Mouse (Mus musculus) midbrain, embryonic 12.5 days (tissue): Measurements from ENCODE around the gene Aox2. TPM values are rescaled to one million over a fixed set of nuclear protein-coding genes. Genes with fewer than 3 reads are reported as not detected.

Experiments used
- ATAC-seq: fragments of 200-750 bp; cut with Nextera tagmentation; 2 replicates; pipeline ENCODE4 v1.8.0; 2017; ENCODE audit warnings: low read depth, moderate TSS enrichment, moderate library complexity; ENCODE audit not compliant: low FRiP score
- H3K27ac ChIP-seq: fragments of 300-500 bp; sonication (generic); replicated peaks from 2 replicates; pipeline ENCODE4 v1.5.1; 2016; ENCODE audit warnings: mild to moderate bottlenecking
- H3K27me3 ChIP-seq: fragments of 300-500 bp; sonication (generic); 2 replicates; pipeline ENCODE4 v1.6.1; 2016; ENCODE audit warnings: mild to moderate bottlenecking
- H3K36me3 ChIP-seq: fragments of 300-500 bp; sonication (generic); 2 replicates; pipeline ENCODE4 v1.6.1; 2016
- H3K4me1 ChIP-seq: fragments of 300-500 bp; sonication (generic); 2 replicates; pipeline ENCODE4 v1.6.1; 2016
- H3K4me2 ChIP-seq: fragments of 300-500 bp; sonication (generic); replicated peaks from 2 replicates; pipeline ENCODE4 v1.6.1; 2016; ENCODE audit warnings: mild to moderate bottlenecking, moderate library complexity
- H3K4me3 ChIP-seq: fragments of 300-500 bp; sonication (generic); 2 replicates; pipeline ENCODE4 v1.5.1; 2016; ENCODE audit warnings: mild to moderate bottlenecking
- H3K9ac ChIP-seq: fragments of 300-500 bp; sonication (generic); replicated peaks from 2 replicates; pipeline ENCODE4 v1.6.1; 2016; ENCODE audit warnings: mild to moderate bottlenecking, moderate library complexity
- H3K9me3 ChIP-seq: fragments of 300-500 bp; sonication (generic); 2 replicates; pipeline ENCODE4 v1.6.1; 2016; ENCODE audit warnings: mild to moderate bottlenecking
- WGBS: fragments of 180-500 bp; shearing (Covaris S2); methylation state at CpG from one replicate; pipeline ENCODE4 v1.1.7; 2016; 5-methylcytosine and 5-hydroxymethylcytosine counted together
- polyA plus RNA-seq: library from polyadenylated mRNA; unstranded; fragments of >200 nt; fragmentation: Nextera tagmentation; extraction: Ambion mirVana; gene quantifications from 2 replicates; pipeline ENCODE4 v1.2.1, GENCODE M21; 2016

Gene Aox2
- not detected in 2 replicates for polyA plus RNA-seq

- Histone ChIP-seq H3K27ac (no peak within 1 kb of the TSS), H3K4me1 (peaks cover 8% of the 10 kb centered on the region), H3K36me3 (no peaks in the 10 kb centered on the region), H3K9ac (no peak within 1 kb of the TSS), H3K27me3 (no peaks in the 10 kb centered on the region), H3K4me2 (no peak within 1 kb of the TSS), H3K4me3 (no peak within 1 kb of the TSS), H3K9me3 (no peaks in the 10 kb centered on the region)
- no peak for ATAC-seq
- 71% methylated on average over 5 of the region's 5 CpGs for WGBS
Observed at GRCm38 (mm10) chr1:58278026-58278425, at the start of gene Aox2. Aox2 (plus strand) TSS chr1:58278326.

GRCm38 (mm10) chr1:58228916-58229315 is 49.2 kb upstream of the Aox2 start:
- Histone ChIP-seq H3K9me3 (no peaks in the 10 kb centered on the region), H3K27me3 (no peaks in the 10 kb centered on the region), H3K27ac (no peak overlapping the region), H3K4me3 (no peak overlapping the region), H3K36me3 (no peaks in the 10 kb centered on the region), H3K4me1 (no peaks in the 10 kb centered on the region), H3K9ac (no peak overlapping the region), H3K4me2 (no peak overlapping the region)
- ATAC-seq: no peak

GRCm38 (mm10) chr1:58229774-58230173 is 48.4 kb upstream of the Aox2 start:
- Histone ChIP-seq H3K27ac (no peak overlapping the region), H3K4me1 (no peaks in the 10 kb centered on the region)
- WGBS: 84% methylated on average over 4 of the region's 4 CpGs

GRCm38 (mm10) chr1:58230542-58230941 is 47.6 kb upstream of the Aox2 start:
- H3K4me3 ChIP-seq: no peak overlapping the region
- no peaks in the 10 kb centered on the region for H3K4me1 ChIP-seq
- no peaks in the 10 kb centered on the region for H3K36me3 ChIP-seq
- no peaks in the 10 kb centered on the region for H3K9me3 ChIP-seq
- WGBS: 58% methylated on average over 5 of the region's 5 CpGs
- no peak overlapping the region for H3K9ac ChIP-seq
- no peak overlapping the region for H3K4me2 ChIP-seq
- no peak for ATAC-seq
- no peaks in the 10 kb centered on the region for H3K27me3 ChIP-seq
- H3K27ac ChIP-seq: no peak overlapping the region

More at GRCm38 (mm10) chr1:58229774-58230173, 48.4 kb upstream of the Aox2 start:
- H3K4me3 ChIP-seq: no peak overlapping the region
- H3K4me2 ChIP-seq: no peak overlapping the region
- no peaks in the 10 kb centered on the region for H3K27me3 ChIP-seq
- no peak for ATAC-seq
- no peaks in the 10 kb centered on the region for H3K9me3 ChIP-seq
- H3K9ac ChIP-seq: no peak overlapping the region
- H3K36me3 ChIP-seq: no peaks in the 10 kb centered on the region

- H3K9ac ChIP-seq: no peak overlapping the region
- H3K4me2 ChIP-seq: no peak overlapping the region
- no peak for ATAC-seq
- no peak overlapping the region for H3K4me3 ChIP-seq
- H3K27ac ChIP-seq: no peak overlapping the region
- H3K27me3 ChIP-seq: no peaks in the 10 kb centered on the region
- H3K9me3 ChIP-seq: no peaks in the 10 kb centered on the region
- WGBS: 55% methylated on average over 5 of the region's 5 CpGs
- no peaks in the 10 kb centered on the region for H3K4me1 ChIP-seq
- no peaks in the 10 kb centered on the region for H3K36me3 ChIP-seq
Observed at GRCm38 (mm10) chr1:58235405-58235804, 42.7 kb upstream of the Aox2 start.

- H3K9me3 ChIP-seq: no peaks in the 10 kb centered on the region
- no peaks in the 10 kb centered on the region for H3K4me1 ChIP-seq
- ATAC-seq: no peak
- H3K4me3 ChIP-seq: no peak overlapping the region
- H3K36me3 ChIP-seq: no peaks in the 10 kb centered on the region
- H3K4me2 ChIP-seq: no peak overlapping the region
- H3K9ac ChIP-seq: no peak overlapping the region
- H3K27ac ChIP-seq: no peak overlapping the region
- no peaks in the 10 kb centered on the region for H3K27me3 ChIP-seq
- 71% methylated on average over 4 of the region's 4 CpGs for WGBS
Observed at GRCm38 (mm10) chr1:58237527-58238299, 40.4 kb upstream of the Aox2 start.

- no peak overlapping the region for H3K4me3 ChIP-seq
- H3K9ac ChIP-seq: no peak overlapping the region
- no peak overlapping the region for H3K4me2 ChIP-seq
- no peak for ATAC-seq
- WGBS: 88% methylated on average over 5 of the region's 5 CpGs
- no peaks in the 10 kb centered on the region for H3K9me3 ChIP-seq
- H3K27ac ChIP-seq: no peak overlapping the region
- H3K27me3 ChIP-seq: no peaks in the 10 kb centered on the region
- H3K4me1 ChIP-seq: no peaks in the 10 kb centered on the region
- no peaks in the 10 kb centered on the region for H3K36me3 ChIP-seq
Observed at GRCm38 (mm10) chr1:58238440-58238839, 39.7 kb upstream of the Aox2 start.

GRCm38 (mm10) chr1:58238961-58239360 is 39.2 kb upstream of the Aox2 start:
- Histone ChIP-seq H3K27me3 (no peaks in the 10 kb centered on the region), H3K9ac (no peak overlapping the region), H3K27ac (no peak overlapping the region), H3K36me3 (no peaks in the 10 kb centered on the region), H3K9me3 (no peaks in the 10 kb centered on the region), H3K4me1 (no peaks in the 10 kb centered on the region), H3K4me3 (no peak overlapping the region), H3K4me2 (no peak overlapping the region)
- 90% methylated on average over 9 of the region's 9 CpGs for WGBS
- no peak for ATAC-seq

GRCm38 (mm10) chr1:58240347-58240746 is 37.8 kb upstream of the Aox2 start:
- no peaks in the 10 kb centered on the region for H3K36me3 ChIP-seq
- no peaks in the 10 kb centered on the region for H3K27me3 ChIP-seq
- no peak overlapping the region for H3K27ac ChIP-seq
- no peak for ATAC-seq
- no peak overlapping the region for H3K9ac ChIP-seq
- no peak overlapping the region for H3K4me2 ChIP-seq
- no peaks in the 10 kb centered on the region for H3K4me1 ChIP-seq
- WGBS: 79% methylated on average over 6 of the region's 6 CpGs
- H3K4me3 ChIP-seq: no peak overlapping the region
- H3K9me3 ChIP-seq: no peaks in the 10 kb centered on the region

GRCm38 (mm10) chr1:58244487-58244886 is 33.6 kb upstream of the Aox2 start:
- no peak overlapping the region for H3K27ac ChIP-seq

GRCm38 (mm10) chr1:58248518-58248917 is 29.6 kb upstream of the Aox2 start:
- Histone ChIP-seq H3K36me3 (no peaks in the 10 kb centered on the region), H3K4me2 (no peak overlapping the region), H3K27me3 (no peaks in the 10 kb centered on the region), H3K4me1 (no peaks in the 10 kb centered on the region), H3K4me3 (no peak overlapping the region), H3K9ac (no peak overlapping the region), H3K27ac (no peak overlapping the region), H3K9me3 (no peaks in the 10 kb centered on the region)
- 68% methylated on average over 1 of the region's 1 CpGs for WGBS
- no peak for ATAC-seq

More at GRCm38 (mm10) chr1:58244487-58244886, 33.6 kb upstream of the Aox2 start:
- no peaks in the 10 kb centered on the region for H3K36me3 ChIP-seq
- H3K4me2 ChIP-seq: no peak overlapping the region
- no peaks in the 10 kb centered on the region for H3K9me3 ChIP-seq
- H3K9ac ChIP-seq: no peak overlapping the region
- no peak for ATAC-seq
- no peak overlapping the region for H3K4me3 ChIP-seq
- no peaks in the 10 kb centered on the region for H3K4me1 ChIP-seq
- no peaks in the 10 kb centered on the region for H3K27me3 ChIP-seq
- 81% methylated on average over 3 of the region's 3 CpGs for WGBS

- Histone ChIP-seq H3K27ac (no peak overlapping the region), H3K9ac (no peak overlapping the region), H3K4me2 (no peak overlapping the region), H3K36me3 (no peaks in the 10 kb centered on the region), H3K4me3 (no peak overlapping the region), H3K9me3 (no peaks in the 10 kb centered on the region), H3K4me1 (no peaks in the 10 kb centered on the region), H3K27me3 (no peaks in the 10 kb centered on the region)
- WGBS: 85% methylated on average over 11 of the region's 11 CpGs
- no peak for ATAC-seq
Observed at GRCm38 (mm10) chr1:58253466-58253865, 24.7 kb upstream of the Aox2 start.
